Mouse (Mus musculus) limb, embryonic 14.5 days (tissue): ENCODE data around the gene Il4ra. TPM values are rescaled to one million over a fixed set of nuclear protein-coding genes. Genes with fewer than 3 reads are reported as not detected.

Experiments
- ATAC-seq: fragments of 200-750 bp; cut with Nextera tagmentation; 2 replicates; pipeline ENCODE4 v1.8.0; 2017; ENCODE audit warnings: low read depth, moderate number of reproducible peaks, moderate TSS enrichment; ENCODE audit not compliant: low FRiP score
- DNase-seq: peaks from one replicate; pipeline ENCODE4 v3.0.0-alpha.2; 2015; ENCODE audit warnings: low spot score
- H3K27ac ChIP-seq: fragments of 300-500 bp; sonication (generic); replicated peaks from 2 replicates; pipeline ENCODE4 v1.5.1; 2014; ENCODE audit warnings: low read depth, mild to moderate bottlenecking, low read length, moderate library complexity, mixed read lengths
- H3K27me3 ChIP-seq: fragments of 300-500 bp; sonication (generic); 2 replicates; pipeline ENCODE4 v1.6.1; 2014; ENCODE audit warnings: low read length, mixed read lengths; ENCODE audit not compliant: control insufficient read depth, insufficient read depth
- H3K36me3 ChIP-seq: fragments of 300-500 bp; sonication (generic); 2 replicates; pipeline ENCODE4 v1.6.1; 2014; ENCODE audit warnings: mild to moderate bottlenecking, low read length, moderate library complexity, mixed read lengths; ENCODE audit not compliant: control insufficient read depth, insufficient read depth
- H3K4me1 ChIP-seq: fragments of 300-500 bp; sonication (generic); 2 replicates; pipeline ENCODE4 v1.6.1; 2014; ENCODE audit warnings: antibody characterized with exemption, low read length, mixed read lengths; ENCODE audit not compliant: control insufficient read depth, insufficient read depth
- H3K4me2 ChIP-seq: fragments of 300-500 bp; sonication (generic); replicated peaks from 2 replicates; pipeline ENCODE4 v1.6.1; 2014; ENCODE audit warnings: low read depth, mild to moderate bottlenecking, low read length, moderate library complexity; ENCODE audit not compliant: severe bottlenecking
- H3K4me3 ChIP-seq: fragments of 300-500 bp; sonication (generic); replicated peaks from 2 replicates; pipeline ENCODE4 v1.5.1; 2014; ENCODE audit warnings: low read length
- H3K9ac ChIP-seq: fragments of 300-500 bp; sonication (generic); 2 replicates; pipeline ENCODE4 v1.6.1; 2014; ENCODE audit warnings: mild to moderate bottlenecking, low read depth, low read length, moderate library complexity; ENCODE audit not compliant: severe bottlenecking
- H3K9me3 ChIP-seq: fragments of 300-500 bp; sonication (generic); 2 replicates; pipeline ENCODE4 v1.6.1; 2016; ENCODE audit warnings: low read length; ENCODE audit not compliant: control insufficient read depth
- POLR2A ChIP-seq: fragments of 200-500 bp; IDR thresholded peaks from 2 replicates; pipeline ENCODE4 v1.8.0; 2012; ENCODE audit warnings: inconsistent platforms, mild to moderate bottlenecking, moderate library complexity, borderline replicate concordance; ENCODE audit not compliant: insufficient read depth, insufficient read length; ENCODE audit errors: extremely low read depth
- WGBS: fragments of 180-500 bp; shearing (Covaris S2); extraction: QIAGEN DNeasy Blood & Tissue Kit; methylation state at CpG from one replicate; pipeline ENCODE4 v1.1.7; 2014; 5-methylcytosine and 5-hydroxymethylcytosine counted together
- polyA plus RNA-seq, 2 experiments: library from polyadenylated mRNA; depleted of rRNA in 1 of 2; stranded (reverse) in 1 of 2; unstranded in 1 of 2; fragments of >200 nt; fragmentation: Nextera tagmentation in 1 of 2; extraction: Ambion mirVana in 1 of 2; gene quantifications; 2 replicates each; pipeline versions ENCODE4 v1.2.1 to v1.2.3; 2012 to 2014

The Il4ra gene
- polyA plus RNA-seq (2012; rRNA removed) (8.6 and 11.2 TPM in 2 replicates), polyA plus RNA-seq (2014; fragmentation: Nextera tagmentation; extraction: Ambion mirVana) (7.3 and 7.8 TPM in 2 replicates)

DNA sequence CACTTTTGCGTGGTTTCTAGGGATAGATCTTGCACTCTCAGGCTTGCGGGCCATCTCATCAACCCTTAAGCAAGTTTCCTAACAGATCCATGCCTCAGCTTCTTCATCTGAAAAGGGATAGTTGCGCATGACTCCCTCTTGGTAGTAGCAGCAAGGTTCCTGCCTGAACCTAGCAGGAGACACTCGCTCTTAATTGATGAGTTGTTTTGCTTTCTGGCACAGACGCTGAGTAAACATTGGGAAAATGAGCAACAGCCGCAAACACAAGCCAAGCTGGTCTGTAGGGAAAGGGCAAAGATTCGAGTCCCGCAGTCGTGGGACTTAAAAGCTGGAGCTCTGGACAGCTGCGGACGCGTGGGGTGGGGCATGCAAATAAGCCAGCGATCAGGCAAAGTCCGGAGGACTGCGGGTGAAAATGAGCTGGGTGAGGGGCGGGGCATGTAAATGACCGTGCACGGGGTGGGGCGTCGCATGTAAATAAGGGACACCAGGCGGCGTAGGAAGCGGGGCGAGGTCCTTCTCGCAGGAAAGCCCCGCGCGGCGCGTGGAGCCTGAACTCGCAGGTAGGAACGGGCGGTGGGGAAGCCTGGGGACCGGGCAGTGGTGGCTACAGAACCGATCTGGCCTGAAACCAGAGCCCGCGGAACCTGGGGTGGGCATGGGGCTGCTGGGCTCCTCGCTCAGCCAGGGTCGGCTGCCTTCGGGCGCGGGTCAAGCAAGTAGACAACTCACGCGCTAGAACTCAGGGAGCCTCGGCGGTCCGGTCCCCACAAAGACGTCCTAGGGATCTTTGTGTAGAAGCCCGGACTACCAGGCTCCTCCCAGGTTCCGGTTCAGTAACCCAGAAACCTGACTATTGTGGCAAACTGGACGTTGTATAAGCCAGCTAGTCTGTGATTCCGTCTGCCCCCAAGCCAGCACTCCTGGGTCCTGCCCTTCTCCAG lies at the start of gene Il4ra:
Gene Il4ra (plus strand): TSS at position 355 of the 944 bp plus-strand sequence.
- no peak within 1 kb of the TSS for H3K27ac ChIP-seq
- ATAC-seq = peak; percentile 89
- peak; percentile 69 for DNase-seq

DNA sequence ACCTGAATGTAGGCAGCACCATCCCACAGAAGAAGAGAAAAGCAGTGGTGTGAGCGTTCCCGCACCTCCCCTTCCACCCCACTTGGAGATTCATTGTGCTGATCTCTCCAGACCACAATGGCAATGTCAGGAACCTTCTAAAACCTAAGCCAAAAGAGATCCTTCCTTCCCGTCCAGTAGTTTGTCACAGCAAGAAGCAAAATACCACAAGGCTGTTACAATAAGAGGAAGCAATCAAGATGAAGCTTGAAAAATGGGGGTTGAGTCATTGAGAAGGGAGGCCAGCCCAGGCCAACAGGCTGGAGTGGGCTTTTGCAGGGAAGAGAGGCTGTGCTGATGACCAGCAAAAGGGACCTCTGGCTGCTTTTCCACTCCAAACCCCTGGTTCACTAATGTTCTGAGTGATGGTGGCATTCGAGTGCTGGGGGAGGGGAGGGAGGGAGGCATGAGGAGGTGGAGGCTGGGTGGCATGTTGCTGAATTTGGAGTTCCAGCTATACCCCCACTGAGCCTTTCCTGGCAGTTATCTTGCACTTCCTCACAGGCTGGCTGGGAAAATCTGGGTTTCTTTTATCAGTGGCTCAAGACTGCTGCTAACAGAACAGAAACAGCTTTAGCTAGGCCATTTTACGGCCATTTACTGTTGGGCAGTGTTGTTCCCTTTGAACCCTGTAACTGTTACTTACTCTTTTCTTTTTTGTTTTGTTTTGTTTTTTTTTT lies 48.4 kb upstream of the Il4ra start:
- Histone ChIP-seq H3K9ac (no peak overlapping the region), H3K4me2 (no peak overlapping the region)
- TF ChIP-seq POLR2A = no peak

More for the DNA sequence above, at the start of gene Il4ra:
- H3K9ac ChIP-seq = peak within 1 kb of the TSS; percentile 67
- peak within 1 kb of the TSS; percentile 95 for H3K4me2 ChIP-seq
- H3K4me3 ChIP-seq = peak within 1 kb of the TSS; percentile 58
- H3K4me1 ChIP-seq = peaks cover 5% of the 10 kb centered on the region
- WGBS = 3% methylated on average over 52 of the region's 52 CpGs
- no peaks in the 10 kb centered on the region for H3K36me3 ChIP-seq
- TF ChIP-seq POLR2A = no peak
- no peaks in the 10 kb centered on the region for H3K9me3 ChIP-seq
- no peaks in the 10 kb centered on the region for H3K27me3 ChIP-seq

DNA sequence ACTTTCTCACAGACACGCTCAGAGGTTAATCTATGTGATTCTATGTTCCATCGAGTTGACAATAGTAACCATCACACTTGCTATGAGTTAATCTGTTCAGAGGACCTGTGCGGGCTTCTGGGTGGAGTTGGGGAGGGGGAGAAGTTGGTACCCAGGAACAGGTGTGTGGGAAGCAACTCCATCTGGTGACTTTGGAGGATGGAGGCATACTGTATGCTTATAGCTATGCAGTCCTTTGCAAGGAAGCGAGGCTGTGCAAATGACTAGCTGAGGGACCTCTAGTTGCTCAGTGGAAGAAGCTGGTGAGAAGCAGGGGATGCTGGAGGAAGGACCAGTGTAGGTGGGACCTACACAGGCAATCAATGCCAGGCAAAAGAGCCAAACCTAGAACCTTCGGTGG lies 47.3 kb upstream of the Il4ra start:
- no peak for TF ChIP-seq POLR2A
- Histone ChIP-seq H3K4me2 (no peak overlapping the region), H3K36me3 (no peaks in the 10 kb centered on the region)

More for the DNA sequence above, 48.4 kb upstream of the Il4ra start:
- H3K27me3 ChIP-seq = no peaks in the 10 kb centered on the region
- H3K4me1 ChIP-seq = no peaks in the 10 kb centered on the region
- 82% methylated on average over 5 of the region's 5 CpGs for WGBS
- no peak overlapping the region for H3K4me3 ChIP-seq
- no peak overlapping the region for H3K27ac ChIP-seq
- H3K36me3 ChIP-seq = no peaks in the 10 kb centered on the region
- DNase-seq = no peak
- ATAC-seq = no peak
- no peaks in the 10 kb centered on the region for H3K9me3 ChIP-seq

DNA sequence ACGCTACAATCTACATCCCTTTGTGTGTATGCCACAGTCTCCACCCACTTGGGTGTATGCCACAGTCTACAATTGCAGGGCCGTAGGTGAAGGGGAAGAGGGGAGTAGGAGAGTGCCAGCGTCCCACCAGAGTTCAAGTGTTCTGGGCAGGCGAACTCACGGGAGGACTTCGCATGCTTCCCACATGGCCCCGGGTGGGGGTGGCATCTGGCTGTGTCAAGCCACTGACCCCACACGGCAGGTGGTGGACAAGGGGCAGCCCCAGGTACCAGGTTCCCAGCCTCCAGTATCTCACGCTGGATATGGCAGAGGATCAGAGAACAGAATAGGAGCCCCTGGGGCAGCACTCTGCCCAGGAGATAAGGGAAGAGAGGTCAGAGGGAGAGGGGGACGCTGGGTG lies 46.4 kb upstream of the Il4ra start:
- no peak overlapping the region for H3K27ac ChIP-seq
- no peak overlapping the region for H3K4me3 ChIP-seq
- no peaks in the 10 kb centered on the region for H3K9me3 ChIP-seq
- TF ChIP-seq POLR2A = no peak
- DNase-seq (no peak), ATAC-seq (no peak)
- H3K4me1 ChIP-seq = no peaks in the 10 kb centered on the region
- H3K9ac ChIP-seq = no peak overlapping the region
- 85% methylated on average over 10 of the region's 10 CpGs for WGBS
- no peak overlapping the region for H3K4me2 ChIP-seq
- H3K27me3 ChIP-seq = no peaks in the 10 kb centered on the region
- H3K36me3 ChIP-seq = no peaks in the 10 kb centered on the region

More for the DNA sequence above, 47.3 kb upstream of the Il4ra start:
- Histone ChIP-seq H3K4me3 (no peak overlapping the region), H3K27ac (no peak overlapping the region), H3K27me3 (no peaks in the 10 kb centered on the region), H3K9me3 (no peaks in the 10 kb centered on the region), H3K4me1 (no peaks in the 10 kb centered on the region), H3K9ac (no peak overlapping the region)
- no peak for DNase-seq
- 86% methylated on average over 5 of the region's 5 CpGs for WGBS
- ATAC-seq = no peak

DNA sequence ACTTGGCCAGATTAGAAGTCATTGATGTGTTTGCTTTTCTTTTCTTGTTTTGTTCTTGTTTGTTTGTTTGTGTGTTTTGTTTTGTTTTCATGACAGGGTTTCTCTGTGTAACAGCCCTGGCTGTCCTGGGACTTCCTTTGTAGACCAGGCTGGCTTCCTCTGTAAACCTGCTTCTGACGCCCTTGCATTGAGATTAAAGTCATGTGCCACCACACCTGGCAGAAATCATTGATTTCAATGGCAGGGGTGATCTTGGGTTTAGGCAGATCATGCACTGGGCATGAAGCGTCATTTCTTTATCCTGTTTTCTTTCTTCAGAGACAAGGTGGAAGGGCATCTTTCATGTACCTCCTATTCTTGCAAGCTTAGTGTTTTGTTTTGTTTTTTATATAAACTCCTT lies 44.6 kb upstream of the Il4ra start:
- no peak overlapping the region for H3K27ac ChIP-seq
- H3K27me3 ChIP-seq = no peaks in the 10 kb centered on the region
- no peaks in the 10 kb centered on the region for H3K9me3 ChIP-seq
- H3K4me1 ChIP-seq = no peaks in the 10 kb centered on the region
- 84% methylated on average over 2 of the region's 2 CpGs for WGBS
- H3K4me3 ChIP-seq = no peak overlapping the region
- no peak for DNase-seq
- no peak for TF ChIP-seq POLR2A
- no peaks in the 10 kb centered on the region for H3K36me3 ChIP-seq
- no peak overlapping the region for H3K9ac ChIP-seq
- ATAC-seq = no peak
- H3K4me2 ChIP-seq = no peak overlapping the region
